Mouse (Mus musculus): ENCODE measurements at regions not wholly inside any gene's neighbourhood (a gene's known extent, or its start where the extent isn't known, plus 50 kb on each side); places are given as distances from the start of the nearest gene placed in this dataset.

DNA sequence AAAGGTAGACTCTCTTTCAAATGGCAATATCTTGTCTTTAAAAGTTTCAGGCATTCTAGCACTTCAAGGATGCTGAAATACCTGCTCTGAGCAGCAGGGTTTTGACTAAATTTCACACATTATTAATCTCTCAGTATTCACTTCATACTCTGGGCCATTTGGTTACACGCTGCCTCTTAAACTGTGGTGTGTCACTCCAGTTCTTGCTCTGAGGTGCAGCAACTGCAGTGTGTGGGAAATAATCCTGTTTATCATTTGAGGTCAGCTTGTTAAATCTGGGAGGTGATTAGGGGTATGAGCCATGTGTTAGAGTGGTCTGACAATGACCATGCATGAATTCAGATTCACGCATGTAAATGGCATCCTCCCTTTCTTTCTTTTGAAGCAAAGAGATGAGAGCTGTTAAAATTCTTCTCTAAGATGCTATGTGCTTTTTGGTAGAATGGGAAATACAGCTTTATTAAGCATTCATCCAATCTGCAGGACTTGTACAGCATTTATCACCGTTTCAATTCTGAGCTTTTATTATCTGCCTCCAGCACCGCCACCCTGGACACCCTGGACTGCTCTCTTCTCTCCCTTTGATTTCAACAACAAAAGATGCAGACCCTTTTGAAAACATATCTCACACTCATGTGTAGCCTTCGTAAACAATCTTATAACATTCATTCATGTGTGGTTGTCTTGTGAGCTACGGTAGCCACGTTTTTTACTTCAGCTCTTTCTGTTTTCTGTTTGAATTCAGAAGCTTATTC is 362.4 kb upstream of the Gm38303 start:
- DNase-seq, result no peak

DNA sequence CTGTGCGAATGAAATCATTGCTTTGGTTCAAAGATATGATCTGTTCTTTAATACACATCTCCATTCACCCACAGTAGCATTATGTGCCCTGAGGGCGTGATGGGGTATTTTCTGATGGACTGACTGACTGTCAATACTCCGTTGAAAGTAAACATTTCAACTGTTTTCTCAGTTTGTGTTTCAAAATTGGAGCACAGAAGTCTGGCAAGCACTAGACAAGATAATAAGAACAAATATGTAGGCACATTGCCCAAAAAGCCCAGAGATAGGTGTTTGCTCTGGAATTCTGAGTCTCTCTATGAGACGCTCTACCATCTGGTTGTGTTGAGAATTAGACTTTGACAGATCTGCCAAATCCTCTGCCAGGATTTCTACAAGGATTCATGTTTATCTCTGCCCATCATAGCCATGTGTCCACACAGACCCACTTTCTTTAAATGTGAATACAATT is 350.0 kb upstream of the Gm38303 start:
- DNase-seq, result no peak

DNA sequence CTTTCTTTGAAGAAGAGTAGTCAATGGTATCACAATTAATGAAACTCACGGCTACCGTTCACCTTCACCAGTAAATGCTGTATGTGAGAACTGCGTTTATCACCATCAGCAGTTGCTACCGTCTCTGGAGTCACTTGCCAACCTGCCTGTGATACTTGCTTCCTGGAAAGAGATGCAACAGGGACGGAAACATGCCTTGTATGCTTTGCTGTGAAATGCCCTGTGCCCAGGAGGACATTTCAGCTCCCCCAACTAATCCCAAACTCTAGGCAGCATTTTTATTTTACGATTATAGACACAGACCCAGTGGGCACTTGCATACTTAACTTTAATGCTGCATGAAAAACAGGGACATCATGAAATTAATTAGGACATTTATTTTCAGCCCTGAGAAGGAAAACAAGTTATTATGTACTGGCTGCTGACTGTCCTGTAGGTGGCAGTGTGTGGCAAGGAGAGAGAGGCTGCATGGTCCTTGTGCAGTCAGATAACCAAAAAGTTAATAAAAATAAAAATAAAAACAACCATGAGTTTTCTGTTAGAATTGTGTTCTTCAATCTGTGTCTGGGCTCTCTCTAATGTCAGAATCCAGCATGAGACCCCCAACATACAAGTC is 349.5 kb upstream of the Gm38303 start:
- peak; percentile 10 to 71 for DNase-seq

DNA sequence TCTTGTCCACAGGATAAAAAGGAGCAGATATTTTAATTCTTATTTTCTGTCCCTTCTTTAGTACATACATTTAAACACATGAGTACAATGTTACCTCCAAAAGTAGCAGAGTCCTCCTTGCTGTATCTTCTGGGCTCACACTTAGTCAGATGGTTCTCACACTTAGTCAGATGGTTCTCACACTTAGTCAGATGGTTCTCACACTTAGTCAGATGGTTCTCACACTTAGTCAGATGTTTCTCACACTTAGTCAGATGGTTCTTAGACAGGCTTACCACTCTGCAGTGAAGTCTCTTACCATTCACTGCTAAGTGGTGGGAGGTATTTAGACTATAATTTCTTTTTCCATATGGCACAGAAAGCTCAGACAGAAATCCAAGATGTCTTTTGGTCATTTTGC is 346.5 kb upstream of the Gm38303 start:
- DNase-seq, result no peak

DNA sequence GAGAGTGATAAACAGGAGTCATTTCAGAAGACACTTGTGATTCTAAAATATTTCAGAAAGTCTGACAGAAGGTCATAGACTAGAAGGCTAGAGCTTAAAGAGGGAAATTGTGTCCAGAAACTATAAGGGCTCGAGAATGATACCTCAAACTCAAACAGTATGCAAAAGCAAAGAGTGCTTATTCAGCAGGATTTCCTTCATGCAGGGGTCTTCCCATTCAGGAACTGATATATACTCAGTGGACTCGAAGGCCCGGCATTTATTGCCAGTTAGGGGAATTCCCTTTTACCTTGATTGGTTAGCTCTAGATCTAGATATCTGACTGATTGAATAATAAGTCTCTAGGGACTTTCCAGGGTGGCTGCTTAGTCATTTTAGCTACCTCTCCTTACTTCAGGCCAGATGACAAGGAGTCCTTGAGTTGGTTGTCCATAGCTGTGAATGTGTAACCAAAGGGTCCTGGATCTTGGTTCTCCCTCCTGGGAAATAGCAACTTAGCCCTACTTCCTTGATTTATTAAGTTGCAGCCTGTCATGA is 312.6 kb upstream of the Gm38303 start:
- DNase-seq, result no peak
